In the genomic region with DNA sequence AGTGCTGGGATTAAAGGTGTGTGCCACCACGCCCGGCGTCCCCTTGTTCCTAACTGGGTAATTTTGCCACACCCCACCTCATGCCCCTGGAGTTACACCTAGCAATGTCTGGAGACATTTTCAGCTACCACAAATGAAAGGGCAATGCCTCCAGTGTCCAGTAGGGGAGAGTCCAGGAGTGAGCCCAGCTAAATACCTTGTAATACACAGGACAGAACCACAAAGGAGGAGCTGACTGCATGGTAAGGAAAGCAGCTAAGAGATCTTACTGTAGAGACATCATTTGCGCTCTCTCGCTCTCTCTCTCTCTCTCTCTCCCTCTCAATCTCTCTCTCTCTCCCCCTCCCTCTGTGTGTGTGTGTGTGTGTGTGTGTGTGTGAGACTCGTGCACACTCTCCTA, we compare ENCODE assay signal across 7 mouse cellular contexts.
DNase-seq lines count a peak whose midpoint lies in the region; ATAC-seq and TF ChIP-seq lines count a peak whose summit lies in the region.

No protein-coding gene starts in this region.

- no peak overlapping the region for H3K27ac ChIP-seq in liver, embryonic 14.5 days
- H3K27ac ChIP-seq in embryonic facial prominence, embryonic 10.5 days (replicated peaks): no peak overlapping the region
- no peak overlapping the region for H3K27ac ChIP-seq in limb, embryonic 14.5 days (replicated peaks; ENCODE audit: low read depth, low read length)

- no peak for DNase-seq in liver, embryonic 14.5 days (ENCODE audit: low read depth in 3 of 3, low spot score in 3 of 3)
- DNase-seq in liver: no peak
- peak; percentile 50 for DNase-seq in brain, embryonic 14.5 days (ENCODE audit: low read depth)
- DNase-seq in embryonic facial prominence, embryonic 10.5 days (ENCODE audit: low spot score): peak; percentile 53
- peak; percentile 44 for DNase-seq in limb, embryonic 14.5 days (ENCODE audit: low spot score)
- DNase-seq in left cerebral cortex, adult 9 months (ENCODE audit: low spot score in 2 of 2): no peak
- no peak for DNase-seq in right cerebral cortex, postnatal 4 days

- WGBS in liver, embryonic 14.5 days (ENCODE audit: insufficient replicate concordance): 63% methylated on average over 6 of the region's 6 CpGs
- WGBS in embryonic facial prominence, embryonic 10.5 days: 84% methylated on average over 6 of the region's 6 CpGs
- 81% methylated on average over 6 of the region's 6 CpGs for WGBS in limb, embryonic 14.5 days

- TF ChIP-seq POLR2A in brain, embryonic 14.5 days (IDR thresholded peaks at IDR 0.05; ENCODE audit: borderline replicate concordance, extremely low read depth, insufficient read depth, insufficient read length, poor library complexity, severe bottlenecking): no peak
- no peak for TF ChIP-seq POLR2A in limb, embryonic 14.5 days (IDR thresholded peaks at IDR 0.05; ENCODE audit: borderline replicate concordance, extremely low read depth, insufficient read depth, insufficient read length)

- H3K9ac ChIP-seq in liver, embryonic 14.5 days (replicated peaks): no peak overlapping the region
- H3K9ac ChIP-seq in limb, embryonic 14.5 days (ENCODE audit: low read depth, low read length, severe bottlenecking): no peak overlapping the region

- H3K4me3 ChIP-seq in liver, embryonic 14.5 days (ENCODE audit: insufficient read depth in 1 of 2, low read depth in 2 of 2, low read length in 2 of 2): no peak overlapping the region
- H3K4me3 ChIP-seq in embryonic facial prominence, embryonic 10.5 days: no peak overlapping the region
- no peak overlapping the region for H3K4me3 ChIP-seq in limb, embryonic 14.5 days (replicated peaks; ENCODE audit: low read length)

- TF ChIP-seq EP300 in liver, embryonic 14.5 days (IDR thresholded peaks at IDR 0.05; ENCODE audit: low read depth): no peak

- peak; percentile 54 for TF ChIP-seq CTCF in liver, embryonic 14.5 days (IDR thresholded peaks at IDR 0.05; ENCODE audit: low read depth)
- peak; percentile 66; the same call in 1 of the 2 replicates for TF ChIP-seq CTCF in brain, embryonic 14.5 days (IDR thresholded peaks at IDR 0.05; ENCODE audit: borderline replicate concordance, extremely low read depth, insufficient read depth, insufficient read length)

- peaks cover 19% of the 10 kb centered on the region for H3K27me3 ChIP-seq in liver, embryonic 14.5 days (ENCODE audit: control insufficient read depth, insufficient read depth, low read length)
- H3K27me3 ChIP-seq in embryonic facial prominence, embryonic 10.5 days (replicated peaks; ENCODE audit: low read depth, poor library complexity, severe bottlenecking): peaks cover 45% of the 10 kb centered on the region
- H3K27me3 ChIP-seq in limb, embryonic 14.5 days (ENCODE audit: control insufficient read depth, insufficient read depth, low read length): peaks cover 7% of the 10 kb centered on the region; the same call in 1 of the 2 replicates

- H3K9me3 ChIP-seq in liver, embryonic 14.5 days (ENCODE audit: control insufficient read depth, low read length): no peaks in the 10 kb centered on the region
- H3K9me3 ChIP-seq in embryonic facial prominence, embryonic 10.5 days: no peaks in the 10 kb centered on the region
- no peaks in the 10 kb centered on the region for H3K9me3 ChIP-seq in limb, embryonic 14.5 days (ENCODE audit: control insufficient read depth, low read length)

- ATAC-seq in liver, embryonic 14.5 days (ENCODE audit: insufficient read depth): no peak
- peak; percentile 72; the same call in 1 of the 2 replicates for ATAC-seq in limb, embryonic 14.5 days (ENCODE audit: low FRiP score, low read depth)

- H3K36me3 ChIP-seq in liver, embryonic 14.5 days (replicated peaks; ENCODE audit: control insufficient read depth, insufficient read depth, low read depth): no peaks in the 10 kb centered on the region
- H3K36me3 ChIP-seq in embryonic facial prominence, embryonic 10.5 days (replicated peaks): no peaks in the 10 kb centered on the region
- H3K36me3 ChIP-seq in limb, embryonic 14.5 days (ENCODE audit: control insufficient read depth, insufficient read depth, low read length): no peaks in the 10 kb centered on the region

- no peak overlapping the region for H3K4me2 ChIP-seq in liver, embryonic 14.5 days (ENCODE audit: low read depth)
- H3K4me2 ChIP-seq in limb, embryonic 14.5 days (replicated peaks; ENCODE audit: low read depth, low read length, severe bottlenecking): no peak overlapping the region

- H3K4me1 ChIP-seq in liver, embryonic 14.5 days (replicated peaks; ENCODE audit: control insufficient read depth in 2 of 2, insufficient read depth in 2 of 2, low read length in 1 of 2): peaks cover 0 to 8% of the 10 kb centered on the region in 2 experiments; a peak in 2 of 4 replicates
- peaks cover 25% of the 10 kb centered on the region for H3K4me1 ChIP-seq in embryonic facial prominence, embryonic 10.5 days
- H3K4me1 ChIP-seq in limb, embryonic 14.5 days (ENCODE audit: control insufficient read depth, insufficient read depth, low read length): peaks cover 15% of the 10 kb centered on the region

Comparison
In these comparisons a context has a peak if more than half of its experiments do, and no peak if none do; other contexts are left out.
1. DNase-seq: peak in brain, embryonic 14.5 days (single experiment), embryonic facial prominence, embryonic 10.5 days (single experiment) and limb, embryonic 14.5 days (single experiment); none in liver, embryonic 14.5 days (0 of 3), liver (single experiment), left cerebral cortex, adult 9 months (0 of 2) and right cerebral cortex, postnatal 4 days (single experiment).